Mouse (Mus musculus) midbrain, embryonic 15.5 days (tissue): ENCODE data around the gene Btbd17. TPM values are rescaled to one million over a fixed set of nuclear protein-coding genes. Genes with fewer than 3 reads are reported as not detected.

ENCODE experiments used
- ATAC-seq: fragments of 200-750 bp; cut with Nextera tagmentation; replicated peaks from 2 replicates; pipeline ENCODE4 v1.8.0; 2017; ENCODE audit warnings: moderate TSS enrichment
- H3K27ac ChIP-seq: fragments of 300-500 bp; sonication (generic); 2 replicates; pipeline ENCODE4 v1.5.1; 2015; ENCODE audit warnings: mild to moderate bottlenecking, inconsistent platforms
- H3K27me3 ChIP-seq: fragments of 300-500 bp; sonication (generic); replicated peaks from 2 replicates; pipeline ENCODE4 v1.6.1; 2015; ENCODE audit warnings: inconsistent platforms
- H3K36me3 ChIP-seq: fragments of 300-500 bp; sonication (generic); replicated peaks from 2 replicates; pipeline ENCODE4 v1.6.1; 2015; ENCODE audit warnings: inconsistent platforms
- H3K4me1 ChIP-seq: fragments of 300-500 bp; sonication (generic); 2 replicates; pipeline ENCODE4 v1.6.1; 2015; ENCODE audit warnings: inconsistent platforms
- H3K4me2 ChIP-seq: fragments of 300-500 bp; sonication (generic); 2 replicates; pipeline ENCODE4 v1.6.1; 2015; ENCODE audit warnings: inconsistent platforms, mild to moderate bottlenecking, moderate library complexity
- H3K4me3 ChIP-seq: fragments of 300-500 bp; sonication (generic); 2 replicates; pipeline ENCODE4 v1.5.1; 2015; ENCODE audit warnings: mild to moderate bottlenecking, inconsistent platforms
- H3K9ac ChIP-seq: fragments of 300-500 bp; sonication (generic); 2 replicates; pipeline ENCODE4 v1.6.1; 2015; ENCODE audit warnings: mild to moderate bottlenecking, inconsistent platforms
- H3K9me3 ChIP-seq: fragments of 300-500 bp; sonication (generic); 2 replicates; pipeline ENCODE4 v1.6.1; 2016; ENCODE audit warnings: inconsistent platforms
- whole genome bisulfite sequencing: fragments of 180-500 bp; shearing (Covaris S2); methylation state at CpG from one replicate; pipeline ENCODE4 v1.1.7; 2015; ENCODE audit warnings: mixed read lengths; 5-methylcytosine and 5-hydroxymethylcytosine counted together
- polyA plus RNA-seq: library from polyadenylated mRNA; unstranded; fragments of >200 nt; fragmentation: Nextera tagmentation; extraction: Ambion mirVana; gene quantifications from 2 replicates; pipeline ENCODE4 v1.2.1, GENCODE M21; 2015

Btbd17 gene
- polyA plus RNA-seq, 1 experiment from 2014 or later: 21.4 TPM

GRCm38 (mm10) chr11:114818185-114818584 lies 22.4 kb upstream of the Btbd17 start:
- no peak overlapping the region for H3K27ac ChIP-seq
- H3K4me3 ChIP-seq: no peak overlapping the region
- no peaks in the 10 kb centered on the region for H3K9me3 ChIP-seq
- no peak overlapping the region for H3K9ac ChIP-seq
- no peak overlapping the region for H3K4me2 ChIP-seq
- H3K27me3 ChIP-seq: no peaks in the 10 kb centered on the region
- ATAC-seq: no peak
- no peaks in the 10 kb centered on the region for H3K36me3 ChIP-seq
- H3K4me1 ChIP-seq: peaks cover 9% of the 10 kb centered on the region; the same call in 1 of the 2 replicates
- 90% methylated on average over 7 of the region's 7 CpGs for WGBS

GRCm38 (mm10) chr11:114816934-114817333 lies 21.2 kb upstream of the Btbd17 start:
- no peaks in the 10 kb centered on the region for H3K27me3 ChIP-seq
- no peak overlapping the region for H3K4me2 ChIP-seq
- no peaks in the 10 kb centered on the region for H3K9me3 ChIP-seq
- ATAC-seq: no peak
- no peak overlapping the region for H3K9ac ChIP-seq
- no peak overlapping the region for H3K27ac ChIP-seq
- WGBS: 93% methylated on average over 4 of the region's 4 CpGs
- H3K4me3 ChIP-seq: no peak overlapping the region
- H3K36me3 ChIP-seq: no peaks in the 10 kb centered on the region
- H3K4me1 ChIP-seq: no peaks in the 10 kb centered on the region

GRCm38 (mm10) chr11:114814873-114815592 lies 19.3 kb upstream of the Btbd17 start:
- WGBS: 80% methylated on average over 11 of the region's 11 CpGs
- H3K27me3 ChIP-seq: no peaks in the 10 kb centered on the region
- H3K4me1 ChIP-seq: no peaks in the 10 kb centered on the region
- H3K9ac ChIP-seq: no peak overlapping the region
- no peaks in the 10 kb centered on the region for H3K9me3 ChIP-seq
- no peak overlapping the region for H3K4me2 ChIP-seq
- no peaks in the 10 kb centered on the region for H3K36me3 ChIP-seq
- no peak overlapping the region for H3K4me3 ChIP-seq
- no peak overlapping the region for H3K27ac ChIP-seq
- ATAC-seq: no peak

- Histone ChIP-seq H3K27me3 (no peaks in the 10 kb centered on the region), H3K4me1 (no peaks in the 10 kb centered on the region), H3K27ac (no peak overlapping the region), H3K36me3 (no peaks in the 10 kb centered on the region), H3K4me2 (no peak overlapping the region), H3K9ac (no peak overlapping the region), H3K4me3 (no peak overlapping the region), H3K9me3 (no peaks in the 10 kb centered on the region)
- WGBS: 17% methylated on average over 6 of the region's 6 CpGs
- ATAC-seq: no peak
Observed at GRCm38 (mm10) chr11:114812731-114813240, 17.0 kb upstream of the Btbd17 start.

GRCm38 (mm10) chr11:114810344-114810743 lies 14.6 kb upstream of the Btbd17 start:
- Histone ChIP-seq H3K36me3 (no peaks in the 10 kb centered on the region), H3K4me2 (no peak overlapping the region), H3K4me3 (no peak overlapping the region), H3K9ac (no peak overlapping the region), H3K9me3 (no peaks in the 10 kb centered on the region), H3K4me1 (no peaks in the 10 kb centered on the region), H3K27me3 (no peaks in the 10 kb centered on the region), H3K27ac (no peak overlapping the region)
- WGBS: 15% methylated on average over 4 of the region's 4 CpGs
- no peak for ATAC-seq

- 87% methylated on average over 1 of the region's 1 CpGs for WGBS
- no peak for ATAC-seq
Observed at GRCm38 (mm10) chr11:114809371-114809770, 13.6 kb upstream of the Btbd17 start.

GRCm38 (mm10) chr11:114807686-114808427 lies 12.1 kb upstream of the Btbd17 start:
- H3K27ac ChIP-seq: no peak overlapping the region
- H3K4me3 ChIP-seq: no peak overlapping the region
- no peak overlapping the region for H3K9ac ChIP-seq
- ATAC-seq: no peak
- H3K9me3 ChIP-seq: no peaks in the 10 kb centered on the region
- 20% methylated on average over 14 of the region's 14 CpGs for WGBS
- 0 out of 2 replicates have a peak, but pooled peaks cover 3% of the 10 kb centered on the region for H3K4me1 ChIP-seq
- no peaks in the 10 kb centered on the region for H3K36me3 ChIP-seq
- no peaks in the 10 kb centered on the region for H3K27me3 ChIP-seq
- H3K4me2 ChIP-seq: no peak overlapping the region

More at GRCm38 (mm10) chr11:114809371-114809770, 13.6 kb upstream of the Btbd17 start:
- no peak overlapping the region for H3K27ac ChIP-seq
- H3K9ac ChIP-seq: no peak overlapping the region
- no peaks in the 10 kb centered on the region for H3K27me3 ChIP-seq
- H3K4me2 ChIP-seq: no peak overlapping the region
- H3K4me1 ChIP-seq: no peaks in the 10 kb centered on the region
- no peaks in the 10 kb centered on the region for H3K9me3 ChIP-seq
- no peaks in the 10 kb centered on the region for H3K36me3 ChIP-seq
- no peak overlapping the region for H3K4me3 ChIP-seq

- no peak overlapping the region for H3K9ac ChIP-seq
- H3K4me2 ChIP-seq: no peak overlapping the region
- H3K27me3 ChIP-seq: no peaks in the 10 kb centered on the region
- ATAC-seq: no peak
- H3K36me3 ChIP-seq: no peaks in the 10 kb centered on the region
- no peaks in the 10 kb centered on the region for H3K9me3 ChIP-seq
- H3K27ac ChIP-seq: no peak overlapping the region
- 0 out of 2 replicates have a peak, but pooled peaks cover 3% of the 10 kb centered on the region for H3K4me1 ChIP-seq
- H3K4me3 ChIP-seq: no peak overlapping the region
- 53% methylated on average over 2 of the region's 2 CpGs for WGBS
Observed at GRCm38 (mm10) chr11:114807025-114807424, 11.3 kb upstream of the Btbd17 start.

GRCm38 (mm10) chr11:114803990-114804389 lies 8.2 kb upstream of the Btbd17 start:
- no peak for ATAC-seq
- no peak overlapping the region for H3K9ac ChIP-seq

GRCm38 (mm10) chr11:114802540-114803267 lies 7.0 kb upstream of the Btbd17 start:
- Histone ChIP-seq H3K27ac (no peak overlapping the region), H3K9ac (no peak overlapping the region), H3K4me2 (no peak overlapping the region), H3K4me3 (no peak overlapping the region), H3K36me3 (no peaks in the 10 kb centered on the region), H3K4me1 (0 out of 2 replicates have a peak, but pooled peaks cover 3% of the 10 kb centered on the region), H3K9me3 (no peaks in the 10 kb centered on the region), H3K27me3 (no peaks in the 10 kb centered on the region)
- WGBS: 66% methylated on average over 15 of the region's 15 CpGs
- ATAC-seq: no peak

More at GRCm38 (mm10) chr11:114803990-114804389, 8.2 kb upstream of the Btbd17 start:
- no peaks in the 10 kb centered on the region for H3K9me3 ChIP-seq
- no peaks in the 10 kb centered on the region for H3K27me3 ChIP-seq
- WGBS: 12% methylated on average over 8 of the region's 8 CpGs
- no peaks in the 10 kb centered on the region for H3K36me3 ChIP-seq
- H3K4me3 ChIP-seq: no peak overlapping the region
- 0 out of 2 replicates have a peak, but pooled peaks cover 3% of the 10 kb centered on the region for H3K4me1 ChIP-seq
- no peak overlapping the region for H3K4me2 ChIP-seq
- no peak overlapping the region for H3K27ac ChIP-seq

- no peak overlapping the region for H3K4me3 ChIP-seq
- H3K36me3 ChIP-seq: no peaks in the 10 kb centered on the region
- H3K4me2 ChIP-seq: no peak overlapping the region
- no peaks in the 10 kb centered on the region for H3K27me3 ChIP-seq
- 94% methylated on average over 1 of the region's 1 CpGs for WGBS
- no peak overlapping the region for H3K9ac ChIP-seq
- ATAC-seq: no peak
- H3K27ac ChIP-seq: no peak overlapping the region
- H3K9me3 ChIP-seq: no peaks in the 10 kb centered on the region
- 0 out of 2 replicates have a peak, but pooled peaks cover 3% of the 10 kb centered on the region for H3K4me1 ChIP-seq
Observed at GRCm38 (mm10) chr11:114801906-114802305, 6.2 kb upstream of the Btbd17 start.

GRCm38 (mm10) chr11:114798624-114799023 lies 2.9 kb upstream of the Btbd17 start, which contains the start of gene Gpr142:
Gene Gpr142 (plus strand): TSS chr11:114798924.
- ATAC-seq: no peak
- Histone ChIP-seq H3K36me3 (no peaks in the 10 kb centered on the region), H3K4me2 (no peak within 1 kb of the TSS), H3K27me3 (no peaks in the 10 kb centered on the region), H3K4me1 (peaks cover 29% of the 10 kb centered on the region), H3K27ac (no peak within 1 kb of the TSS), H3K9me3 (no peaks in the 10 kb centered on the region), H3K9ac (no peak within 1 kb of the TSS), H3K4me3 (no peak within 1 kb of the TSS)
- WGBS: 95% methylated on average over 3 of the region's 3 CpGs
